Mouse (Mus musculus) right cerebral cortex, postnatal 25 days (tissue): ENCODE data around the gene Cdiptos.

Source experiments
- DNase-seq: peaks from one replicate; pipeline ENCODE4 v3.0.0; 2022

Cdiptos gene

GRCm38 (mm10) chr7:127013385-127013784 is 37.5 kb upstream of the Cdiptos start:
- DNase-seq = no peak

GRCm38 (mm10) chr7:127012845-127013244 is 36.9 kb upstream of the Cdiptos start:
- DNase-seq = no peak

- DNase-seq = no peak
These were observed 36.5 kb upstream of the Cdiptos start for GRCm38 (mm10) chr7:127012374-127012773.

GRCm38 (mm10) chr7:127011717-127012116 is 35.8 kb upstream of the Cdiptos start:
- DNase-seq = no peak

- DNase-seq = no peak
These were observed 35.2 kb upstream of the Cdiptos start for GRCm38 (mm10) chr7:127011051-127011450.

GRCm38 (mm10) chr7:127009307-127010085 is 33.6 kb upstream of the Cdiptos start:
- DNase-seq = no peak

- peak; percentile 78 for DNase-seq
These were observed 32.5 kb upstream of the Cdiptos start for GRCm38 (mm10) chr7:127008239-127009019.

GRCm38 (mm10) chr7:127007313-127008024 is 31.6 kb upstream of the Cdiptos start:
- no peak for DNase-seq

- no peak for DNase-seq
These were observed 28.4 kb upstream of the Cdiptos start for GRCm38 (mm10) chr7:127004122-127004875.

GRCm38 (mm10) chr7:127003620-127004019 is 27.7 kb upstream of the Cdiptos start:
- no peak for DNase-seq

- DNase-seq = no peak
These were observed 23.7 kb upstream of the Cdiptos start for GRCm38 (mm10) chr7:126999568-126999967.

GRCm38 (mm10) chr7:126996449-126996848 is 20.6 kb upstream of the Cdiptos start:
- no peak for DNase-seq

- DNase-seq = no peak
These were observed 12.9 kb upstream of the Cdiptos start for GRCm38 (mm10) chr7:126988816-126989215.

GRCm38 (mm10) chr7:126986319-126986718 is 10.4 kb upstream of the Cdiptos start:
- DNase-seq = peak; percentile 63

GRCm38 (mm10) chr7:126984667-126985444 is 9.0 kb upstream of the Cdiptos start:
- peak; percentile 38 for DNase-seq

GRCm38 (mm10) chr7:126983113-126983512 is 7.2 kb upstream of the Cdiptos start:
- no peak for DNase-seq

- DNase-seq = no peak
These were observed 6.2 kb upstream of the Cdiptos start for GRCm38 (mm10) chr7:126982054-126982453.

GRCm38 (mm10) chr7:126981601-126982000 is 5.7 kb upstream of the Cdiptos start:
- no peak for DNase-seq

GRCm38 (mm10) chr7:126978841-126979240 is 2.9 kb upstream of the Cdiptos start:
- DNase-seq = no peak

- no peak for DNase-seq
These were observed 1.1 kb upstream of the Cdiptos start for GRCm38 (mm10) chr7:126976878-126977459.

GRCm38 (mm10) chr7:126975893-126975949 is 177 bp downstream of the Cdiptos start, which contains the start of gene Cdipt:
Gene Cdipt, plus strand, starts transcription at chr7:126975914.
- no peak for DNase-seq

GRCm38 (mm10) chr7:126975493-126975892 is 405 bp downstream of the Cdiptos start:
- no peak for DNase-seq
